Mouse (Mus musculus): ENCODE measurements around the gene Agfg2.
"Not testable (repeated sequence)": the region's sequence is repeated elsewhere in the genome, so short reads cannot be mapped to it uniquely, and the experiment has no call there.

Agfg2 gene

DNA sequence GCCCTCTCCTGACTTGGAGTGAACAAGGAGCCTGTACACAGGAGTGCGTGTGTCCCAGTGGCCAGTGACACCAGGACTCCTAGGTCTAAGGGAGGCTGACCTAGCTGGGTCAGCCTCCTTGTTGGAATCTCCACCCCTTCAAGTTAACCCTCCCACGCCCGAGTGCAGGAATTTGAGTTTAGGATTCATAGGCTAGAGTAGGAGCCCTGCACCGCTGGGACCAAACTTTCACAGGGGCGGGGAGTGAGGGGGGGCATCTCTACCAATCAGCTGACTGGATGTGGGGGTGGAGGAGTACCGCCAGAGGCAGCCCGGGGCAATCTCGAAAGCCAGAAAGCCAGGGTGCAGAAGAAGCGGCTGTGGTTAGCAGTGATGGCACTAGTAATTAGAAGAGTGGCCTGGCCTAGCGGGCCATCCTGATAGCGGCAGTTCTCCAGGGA is 38.9 kb downstream of the Agfg2 start, which contains the start of gene Irs3:
Gene Irs3, minus strand, starts transcription at position 63 of the 440 bp plus-strand sequence.
- no peak for DNase-seq (ENCODE audit: low spot score in 2 of 2)

DNA sequence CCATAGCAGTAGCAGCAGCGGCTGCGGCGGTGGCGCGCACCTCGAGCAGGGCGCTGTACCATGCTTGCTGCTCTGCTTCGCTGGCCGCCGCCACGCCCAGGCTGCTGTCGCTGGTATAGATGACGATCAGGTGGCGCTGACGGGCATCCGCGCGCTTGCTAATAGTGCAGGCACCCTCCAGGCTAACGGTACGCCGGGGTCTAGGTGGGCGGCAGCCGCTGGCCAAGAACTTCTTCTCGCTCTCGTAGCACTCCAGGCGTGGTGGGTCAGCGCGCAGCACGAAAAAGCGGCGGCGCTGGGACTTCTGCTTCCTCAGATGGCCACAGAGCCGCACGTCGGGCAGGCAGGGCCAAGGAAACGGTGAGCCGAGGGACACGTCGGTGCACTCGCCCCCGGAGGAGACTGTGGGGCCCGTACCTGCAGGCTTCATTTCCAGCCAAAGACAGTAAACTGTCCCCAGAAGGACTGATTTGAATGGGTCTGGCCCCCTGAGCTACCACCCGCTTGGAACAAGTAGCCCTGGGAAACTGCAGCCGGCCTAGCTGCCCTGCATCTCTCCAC is 39.4 kb downstream of the Agfg2 start:
- DNase-seq (ENCODE audit: low spot score in 2 of 2): no peak

DNA sequence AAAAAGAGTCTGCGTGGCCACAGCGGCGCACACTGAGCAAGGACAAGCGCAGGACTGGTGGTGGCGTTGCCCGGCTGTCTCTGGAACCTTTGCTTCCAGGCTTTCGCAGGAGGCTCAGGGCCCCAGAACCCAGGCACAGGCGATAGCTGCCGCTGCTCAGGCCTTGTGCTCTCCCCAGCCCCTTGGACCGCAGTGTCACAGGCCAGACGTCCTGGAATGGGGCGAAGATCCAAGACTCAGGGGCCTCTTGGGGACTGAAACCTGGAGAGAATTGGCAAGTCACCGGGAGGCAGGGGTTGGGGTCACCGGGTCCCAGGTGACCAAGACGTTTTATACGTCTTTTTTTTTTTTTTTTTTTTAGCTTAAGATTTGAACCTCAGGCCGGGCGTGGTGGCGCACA is 40.0 kb downstream of the Agfg2 start:
- no peak for DNase-seq (ENCODE audit: low spot score in 2 of 2)

DNA sequence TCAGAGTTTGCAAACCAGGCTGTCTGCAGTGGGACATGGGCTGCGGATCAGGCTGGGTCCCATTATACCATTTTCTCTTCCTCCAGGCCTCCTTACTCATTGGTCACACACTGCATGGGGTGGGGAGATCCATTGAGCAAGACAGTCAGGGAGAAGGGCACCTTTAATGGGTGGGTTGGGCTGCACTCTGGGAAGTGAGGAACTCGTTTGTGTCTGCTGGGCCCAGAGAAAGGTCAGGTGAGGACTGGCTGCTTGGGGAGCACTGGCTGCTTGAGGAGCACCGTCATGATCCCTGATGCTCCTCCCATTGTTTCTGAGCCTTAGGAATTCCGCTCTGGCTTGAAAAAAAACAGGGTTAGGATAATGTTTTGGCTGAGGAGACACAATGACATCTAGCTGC is 41.6 kb downstream of the Agfg2 start:
- no peak for DNase-seq (ENCODE audit: low spot score in 2 of 2)

DNA sequence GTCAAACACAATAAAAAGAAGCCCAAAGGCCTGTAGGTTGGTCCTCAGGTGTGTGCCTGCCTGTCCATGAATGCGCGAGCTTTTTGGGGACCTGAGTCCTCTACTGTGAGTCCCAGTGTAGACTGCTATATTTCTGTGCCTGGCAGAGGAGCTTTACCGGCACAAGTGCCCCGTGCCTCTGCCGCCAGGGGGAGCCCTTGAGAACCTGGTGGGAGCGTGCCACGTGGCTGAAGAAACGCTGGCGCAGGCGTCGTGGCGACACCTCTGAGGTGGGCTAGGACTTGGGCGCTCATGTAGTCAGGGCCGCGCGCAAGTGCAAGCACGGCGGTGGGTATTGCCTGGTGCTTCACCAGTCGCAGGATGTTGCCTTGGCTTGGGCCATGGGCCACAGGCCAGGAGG is 43.5 kb downstream of the Agfg2 start, which contains the start of gene Sap25:
Gene Sap25, plus strand, starts transcription at position 281 of the 400 bp plus-strand sequence.
- no peak for DNase-seq (ENCODE audit: low spot score in 2 of 2)

DNA sequence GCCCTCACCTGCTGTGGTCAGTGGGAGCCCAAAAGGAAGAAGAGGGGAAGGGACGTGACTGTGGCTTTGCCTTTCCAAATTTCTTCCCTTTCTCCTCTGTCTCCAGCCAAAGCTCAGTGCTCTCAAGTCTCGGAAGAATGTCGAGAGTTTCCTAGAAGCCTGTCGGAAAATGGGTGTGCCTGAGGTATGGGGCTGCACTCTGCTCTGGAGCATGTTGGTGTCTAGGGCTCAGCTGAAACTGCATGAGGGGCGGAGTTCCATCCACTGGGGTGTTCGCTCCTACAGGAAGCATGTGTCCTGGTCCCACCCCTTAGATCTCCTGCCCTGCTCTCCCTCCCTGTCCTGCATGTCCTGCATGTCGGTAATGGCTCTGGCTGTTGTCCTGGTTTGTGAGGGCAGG is 45.1 kb downstream of the Agfg2 start:
- no peak for DNase-seq (ENCODE audit: low spot score in 2 of 2)

DNA sequence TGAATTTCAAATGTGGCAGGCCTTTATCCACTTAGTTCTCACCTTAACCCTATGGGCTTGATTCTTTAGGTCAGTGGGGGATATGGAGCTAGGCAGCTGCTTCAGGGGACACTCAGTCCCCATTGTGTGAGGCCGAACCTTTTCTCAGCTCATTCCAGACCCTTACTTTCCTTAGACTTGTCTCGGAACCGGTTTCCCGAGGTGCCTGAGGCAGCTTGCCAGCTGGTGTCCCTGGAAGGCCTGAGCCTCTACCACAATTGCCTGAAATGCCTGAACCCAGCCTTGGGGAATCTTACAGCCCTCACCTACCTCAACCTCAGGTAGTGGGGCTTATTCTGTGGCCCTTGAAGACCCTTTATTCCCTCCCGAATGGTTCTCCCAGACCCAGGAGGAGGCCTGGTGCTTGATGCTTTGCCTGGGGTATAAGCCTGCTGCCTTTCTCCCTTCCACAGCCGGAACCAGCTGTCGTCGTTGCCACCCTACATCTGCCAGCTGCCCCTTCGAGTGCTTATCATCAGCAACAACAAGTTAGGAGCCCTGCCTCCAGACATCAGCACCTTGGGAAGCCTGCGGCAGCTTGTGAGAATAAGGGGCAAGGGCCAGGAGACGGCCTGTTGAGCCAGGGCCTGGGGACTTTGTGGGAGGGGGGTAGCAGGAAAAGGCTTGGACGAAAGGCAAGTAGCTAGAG is 51.0 kb downstream of the Agfg2 start:
- no peak for DNase-seq (ENCODE audit: low spot score in 2 of 2)

DNA sequence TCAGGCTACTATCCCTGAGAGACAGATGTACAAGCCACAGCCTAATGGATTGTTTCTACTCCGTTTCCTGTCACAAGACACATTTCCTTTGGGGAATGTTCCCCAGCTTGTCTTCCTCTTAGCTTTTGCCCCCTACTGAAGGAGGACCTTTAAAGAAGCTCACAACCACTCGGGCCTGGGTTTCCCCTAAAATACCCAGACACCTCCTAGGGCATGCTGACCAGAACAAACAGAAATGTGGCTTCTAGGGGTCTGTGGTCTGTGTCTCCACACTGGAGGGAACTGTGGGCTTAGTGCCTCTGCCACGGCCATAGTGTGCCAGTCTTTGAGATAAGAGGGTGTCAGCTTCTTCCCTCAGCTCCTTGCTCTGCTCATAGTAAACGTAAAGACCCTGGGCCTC is 52.9 kb downstream of the Agfg2 start:
- no peak for DNase-seq (ENCODE audit: low spot score in 2 of 2)

DNA sequence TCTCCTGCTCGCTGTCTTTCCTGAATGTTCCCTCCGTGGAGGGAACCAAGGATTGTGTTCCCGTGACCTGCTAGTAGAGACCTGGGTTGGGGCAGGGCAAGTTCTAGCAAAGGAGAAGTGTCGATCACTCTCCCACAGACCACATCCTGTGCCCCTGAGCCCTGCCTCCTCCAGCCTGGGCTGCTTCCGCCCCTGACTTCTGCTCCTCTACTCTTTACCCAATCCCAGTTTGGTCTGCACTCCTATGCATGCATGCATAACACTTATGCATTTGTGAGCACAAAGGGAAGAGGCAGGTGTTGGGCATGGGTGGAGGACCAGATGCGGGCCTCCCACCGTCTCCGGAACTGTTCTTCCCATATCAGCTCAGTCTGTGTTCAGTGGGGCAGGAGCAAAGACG is 53.4 kb downstream of the Agfg2 start:
- no peak for DNase-seq (ENCODE audit: low spot score in 2 of 2)

DNA sequence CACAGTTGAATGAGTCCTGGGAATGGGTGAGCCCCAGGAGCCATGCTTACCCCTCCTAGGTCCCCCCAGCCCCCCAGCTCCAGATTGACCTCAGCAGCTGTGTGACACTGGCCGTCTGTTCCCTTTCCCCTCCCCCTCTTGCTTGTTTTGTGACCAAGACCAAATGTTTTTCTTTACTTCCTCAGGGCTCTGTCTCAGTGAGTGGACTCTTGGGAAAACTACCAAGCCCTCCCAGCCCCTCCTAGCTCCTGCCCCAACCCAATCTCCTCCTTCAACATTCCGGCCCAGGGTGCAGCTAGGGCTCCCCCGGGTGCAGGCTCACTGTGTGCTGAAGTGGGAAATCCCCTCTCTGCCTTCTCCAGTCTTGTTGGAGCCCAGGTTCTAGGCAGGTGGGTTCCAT is 53.9 kb downstream of the Agfg2 start:
- DNase-seq (ENCODE audit: low spot score in 2 of 2): no peak

DNA sequence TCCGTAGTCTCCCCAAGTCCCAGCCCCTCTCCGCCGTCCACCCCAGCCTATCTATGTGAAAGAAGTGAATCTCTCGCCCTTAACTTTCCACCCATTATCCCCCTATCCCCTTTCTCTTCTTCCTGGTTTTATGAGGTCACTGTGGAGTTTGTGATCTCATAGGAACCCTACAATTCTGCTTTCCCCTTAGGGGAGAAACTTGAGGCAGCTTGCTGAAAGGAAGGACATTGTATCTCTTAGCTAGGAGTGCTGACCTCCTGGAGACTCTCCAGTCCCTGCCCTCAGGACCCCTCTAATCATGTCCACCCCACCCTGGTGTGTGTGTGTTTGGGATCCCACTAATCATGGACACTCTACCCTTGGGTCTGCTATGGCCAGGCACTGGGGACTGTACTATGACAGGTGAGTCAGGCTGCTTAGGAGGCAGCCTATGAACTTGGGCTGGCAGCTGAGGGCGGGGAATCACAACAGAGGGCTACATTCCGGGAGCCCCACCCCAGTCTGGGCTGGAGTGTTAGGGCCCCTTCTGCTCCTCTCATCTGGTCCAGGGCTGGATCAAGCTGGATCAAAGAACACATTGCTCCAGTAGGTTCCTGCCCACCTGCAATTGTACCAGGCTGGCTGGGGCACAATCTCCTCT is 54.5 kb downstream of the Agfg2 start:
- DNase-seq (ENCODE audit: low spot score in 2 of 2): no peak

DNA sequence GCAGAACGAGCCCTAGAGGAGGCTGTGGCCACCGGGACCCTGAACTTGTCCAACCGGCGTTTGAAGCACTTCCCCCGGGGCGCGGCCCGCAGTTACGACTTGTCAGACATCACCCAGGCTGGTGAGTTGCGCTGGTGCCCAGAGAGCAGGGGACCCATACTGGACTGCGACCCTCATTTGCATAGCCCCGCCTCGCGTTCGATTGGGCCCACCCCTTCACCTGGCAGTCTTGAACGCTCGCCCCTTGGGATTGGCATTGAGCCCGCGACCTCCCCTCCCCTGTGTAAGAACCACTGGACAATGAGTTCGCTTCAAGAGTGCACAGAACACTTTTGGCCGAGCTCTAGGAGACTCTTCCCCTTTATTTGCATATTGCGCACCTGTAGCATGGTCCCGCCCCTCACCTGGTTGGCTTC is 55.2 kb downstream of the Agfg2 start:
- no peak for DNase-seq (ENCODE audit: low spot score in 2 of 2)

DNA sequence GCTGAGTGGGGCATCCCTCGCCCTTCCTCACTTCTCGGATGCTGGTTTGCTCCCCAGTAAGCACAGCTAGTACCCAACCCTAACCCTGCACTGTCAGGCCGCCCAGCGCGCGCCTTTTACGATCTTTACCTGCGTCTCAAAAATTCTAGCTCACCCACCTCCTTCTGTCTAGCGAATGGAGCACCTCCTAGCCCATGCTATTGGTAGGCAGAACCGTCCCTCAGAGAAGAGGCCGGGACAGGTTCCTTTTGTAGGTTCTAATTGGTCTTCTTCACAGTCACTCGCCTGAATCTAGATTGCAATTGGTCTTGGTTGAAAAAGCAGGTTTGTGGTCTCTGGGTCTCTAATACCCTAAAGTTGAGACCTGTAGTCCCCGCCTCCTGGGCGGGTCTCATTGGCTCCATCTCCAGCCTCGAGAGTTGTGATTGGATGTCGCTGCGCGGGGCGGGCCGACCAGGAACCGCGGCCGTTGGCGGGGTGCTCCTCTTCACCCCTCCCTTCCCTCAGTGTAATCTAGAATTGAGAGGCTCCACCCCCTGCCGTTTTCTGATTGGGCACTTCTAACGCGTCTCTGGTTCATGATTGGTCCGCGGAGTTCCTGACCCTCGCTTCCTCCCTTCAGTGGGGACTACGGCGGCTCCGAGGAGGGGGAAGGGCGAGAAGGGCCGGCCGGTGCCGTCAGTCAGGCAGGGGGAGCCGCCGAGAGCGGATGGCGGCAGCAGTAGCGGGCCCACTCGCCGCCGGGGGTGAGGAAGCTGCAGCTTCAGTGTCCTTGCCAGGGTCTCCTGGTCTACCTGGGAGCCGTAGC is 55.8 kb downstream of the Agfg2 start, which contains the start of the genes Fbxo24, Lrch4 and Gm20605:
Gene Fbxo24, minus strand, starts transcription at position 505 of the 808 bp plus-strand sequence.
Gene Lrch4, plus strand, starts transcription at position 624 of the 808 bp plus-strand sequence.
Gene Gm20605, plus strand, starts transcription at position 678 of the 808 bp plus-strand sequence.
- peak; percentile 97 for DNase-seq (ENCODE audit: low spot score in 2 of 2)

DNA sequence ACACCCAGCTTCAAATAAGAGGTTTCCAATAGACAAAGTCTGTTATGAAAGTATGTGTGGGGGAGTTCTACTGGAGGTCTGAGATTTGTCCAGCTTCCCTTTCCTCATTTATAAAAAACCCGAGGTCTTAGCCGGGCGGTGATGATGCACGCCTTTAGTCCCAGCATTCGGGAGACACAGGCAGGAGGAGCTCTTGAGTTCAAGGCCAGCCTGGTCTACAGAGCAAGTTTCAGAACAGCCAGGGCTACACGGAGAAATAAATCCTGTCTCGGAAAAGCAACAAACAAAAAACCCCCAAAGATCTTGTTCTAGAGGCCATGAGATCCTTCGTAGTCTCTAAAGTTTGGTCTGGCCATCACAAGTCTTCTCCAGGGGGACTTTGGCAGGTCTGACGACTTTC is 56.5 kb downstream of the Agfg2 start:
- no peak for DNase-seq (ENCODE audit: low spot score in 2 of 2)

DNA sequence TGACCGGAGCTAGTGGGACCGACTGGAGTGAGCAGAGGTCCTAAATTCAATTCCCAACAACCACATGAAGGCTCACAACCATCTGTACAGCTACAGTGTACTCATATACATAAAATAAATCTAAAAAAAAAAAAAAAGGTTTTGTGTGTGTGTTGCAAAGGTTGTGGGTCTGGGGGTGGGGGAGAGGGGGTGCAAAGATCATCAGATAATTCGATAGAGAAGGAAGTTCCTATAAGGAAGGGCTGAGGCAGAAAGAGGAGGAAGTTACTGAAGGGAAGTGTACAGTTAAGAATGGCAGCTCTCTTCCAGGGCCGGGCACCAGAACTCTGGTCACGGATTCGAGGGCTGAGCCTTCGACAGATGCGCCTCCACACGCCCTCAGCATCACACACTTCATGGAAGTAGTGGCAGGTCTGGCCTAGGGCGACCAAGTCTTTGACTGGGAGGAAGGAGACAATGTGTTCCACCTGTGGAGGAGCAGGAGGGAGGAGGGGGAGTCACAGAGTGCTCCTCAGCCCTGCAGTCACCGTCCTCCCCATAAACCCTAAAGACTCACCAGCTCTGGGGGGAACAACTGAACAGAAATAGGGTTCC is 60.5 kb downstream of the Agfg2 start:
- no peak for DNase-seq (ENCODE audit: low spot score in 2 of 2)

DNA sequence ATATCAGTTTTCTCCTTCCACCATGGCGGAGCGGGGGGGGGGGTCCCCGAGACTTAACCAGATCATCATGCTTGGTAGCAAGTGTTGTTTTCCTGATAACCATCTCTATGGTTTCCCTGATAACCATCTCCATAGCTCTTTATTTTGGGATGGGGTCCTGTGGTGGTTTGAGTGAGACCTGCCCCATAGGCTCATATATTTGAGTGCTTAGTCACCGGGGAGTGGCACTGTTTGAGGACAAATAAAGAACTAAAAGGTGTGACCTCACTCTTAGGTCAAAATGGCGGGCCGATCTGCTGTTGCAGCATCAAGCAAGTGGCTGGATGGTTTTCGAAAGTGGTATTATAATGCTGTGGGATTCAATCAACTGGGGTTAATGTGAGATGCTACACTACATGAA is 69.2 kb downstream of the Agfg2 start:
- DNase-seq (ENCODE audit: low spot score in 2 of 2): no peak

DNA sequence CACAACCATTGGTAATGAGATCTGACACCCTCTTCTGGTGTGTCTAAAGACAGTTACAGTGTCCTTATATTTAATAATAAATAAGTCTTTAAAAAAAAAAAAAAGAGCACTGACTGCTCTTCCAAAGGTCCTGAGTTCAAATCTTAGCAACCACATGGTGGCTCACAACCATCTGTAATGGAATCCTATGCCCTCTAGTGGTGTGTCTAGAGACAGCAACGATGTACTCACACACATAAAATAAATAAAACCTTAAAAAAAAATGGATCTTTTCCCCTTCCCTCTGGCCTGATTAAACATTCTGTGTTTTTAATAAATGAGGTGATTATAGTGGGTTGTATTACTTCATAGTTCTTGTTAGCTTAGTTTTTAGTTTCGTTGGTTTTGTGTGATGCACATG is 69.6 kb downstream of the Agfg2 start:
- DNase-seq (ENCODE audit: low spot score in 2 of 2): not testable (repeated sequence)

DNA sequence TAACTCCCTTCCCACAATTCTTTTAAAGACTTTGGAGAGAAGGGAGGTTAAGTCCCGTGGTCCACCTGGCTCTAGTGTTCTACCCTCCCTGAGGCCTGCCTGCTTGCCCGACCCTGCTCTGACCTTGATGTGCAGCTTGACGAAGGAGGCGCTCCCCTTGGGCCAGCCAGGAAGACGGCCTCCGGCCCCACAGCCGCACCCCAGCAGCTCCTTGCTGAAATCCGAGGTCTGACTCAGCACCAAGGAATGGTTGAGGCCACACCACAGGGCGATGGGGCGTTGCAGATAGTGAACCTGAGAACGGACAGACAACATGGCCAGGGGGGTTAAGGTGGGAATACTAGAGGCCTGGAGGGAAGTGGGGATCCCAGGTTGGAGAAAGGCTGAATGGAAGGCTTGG is 71.0 kb downstream of the Agfg2 start, which contains the start of gene Pcolce:
Gene Pcolce, minus strand, starts transcription at position 235 of the 400 bp plus-strand sequence.
- DNase-seq (ENCODE audit: low spot score in 2 of 2): no peak

DNA sequence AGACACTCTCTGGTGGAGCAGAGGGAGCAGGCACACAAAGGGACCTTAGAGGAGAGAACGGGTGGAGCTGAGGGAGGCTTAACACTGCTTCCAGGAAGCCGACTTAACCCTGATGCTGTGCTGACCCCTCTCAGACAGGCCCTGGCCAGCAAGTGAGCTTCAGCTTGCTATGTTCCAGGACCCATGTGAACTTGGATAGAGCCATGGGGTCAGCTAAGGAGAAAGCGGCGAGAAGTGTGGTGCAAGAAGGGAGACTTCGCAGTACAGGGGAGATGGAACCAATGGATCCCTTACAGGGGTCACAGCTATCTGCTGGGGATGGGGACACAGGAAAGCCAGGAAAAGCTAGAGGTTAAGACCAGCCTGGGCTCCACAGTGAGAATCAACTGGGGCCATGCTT is 71.5 kb downstream of the Agfg2 start:
- DNase-seq (ENCODE audit: low spot score in 2 of 2): no peak

DNA sequence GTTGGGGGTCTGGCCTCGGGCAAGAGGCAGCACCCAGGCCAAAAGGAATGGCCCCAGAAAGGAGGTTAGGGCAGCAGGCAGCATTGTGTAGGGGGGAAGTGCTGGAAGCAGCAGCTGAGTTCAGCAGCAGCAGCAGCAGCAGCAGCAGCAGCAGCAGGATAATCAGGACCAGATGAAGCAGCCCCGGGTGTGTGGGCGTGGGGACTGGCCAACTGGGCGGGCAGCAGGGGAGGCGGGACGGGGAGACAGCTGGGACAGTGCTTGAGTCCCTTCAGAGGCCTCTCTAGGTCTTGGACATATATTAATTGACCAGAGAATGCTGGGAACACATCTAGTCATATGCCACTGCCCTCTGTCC is 73.3 kb downstream of the Agfg2 start:
- DNase-seq (ENCODE audit: low spot score in 2 of 2): no peak

DNA sequence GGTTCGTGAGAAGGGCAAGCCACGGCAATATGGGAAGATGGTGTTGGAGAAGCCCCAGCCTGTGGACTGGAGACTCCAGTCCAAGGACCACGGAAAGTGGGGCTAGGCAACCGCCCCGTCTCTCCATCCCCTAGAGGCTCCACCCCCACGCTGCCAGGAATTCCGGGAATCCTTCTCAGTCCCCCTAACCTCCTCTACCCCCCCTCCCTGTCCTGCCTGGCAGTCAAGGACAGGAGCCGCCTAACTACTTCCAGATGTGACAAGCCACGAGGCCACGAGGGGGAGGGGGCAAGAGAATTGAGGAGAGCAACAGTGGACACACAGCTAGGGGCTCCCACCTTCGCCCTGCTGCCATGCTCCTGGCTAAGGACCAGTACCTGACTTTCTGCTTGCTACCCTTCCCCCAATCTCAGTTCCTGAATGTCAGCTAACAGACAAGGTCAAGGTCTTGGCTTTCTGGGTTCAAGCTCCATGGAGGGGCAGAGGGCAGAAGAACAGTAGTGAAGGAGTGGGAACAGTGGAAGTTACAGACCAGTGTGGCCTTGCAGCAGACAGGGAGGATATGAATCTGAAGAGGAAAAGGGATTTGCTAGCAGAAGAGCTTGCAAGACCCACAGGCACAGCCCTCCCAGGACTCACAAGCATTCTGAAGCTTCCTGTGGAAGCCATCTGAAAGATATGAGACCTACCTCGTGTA is 73.8 kb downstream of the Agfg2 start:
- DNase-seq (ENCODE audit: low spot score in 2 of 2): no peak
